9 mouse cellular contexts compared by ENCODE assay signal in genomic region chr5:88711128-88711527, GRCm38 (mm10). TPM values are rescaled to one million over a fixed set of nuclear protein-coding genes. Genes with fewer than 3 reads are reported as not detected.
DNase-seq lines count a peak whose midpoint lies in the region; ATAC-seq lines count a peak whose summit lies in the region.
"Had no signal": no experiment of that assay in that cellular context is flagged by ENCODE, and none has a peak within 500 bp of the region (broad histone marks: within the 10 kb centered on the region; RNA-seq: fewer than 3 reads in every experiment).

No protein-coding gene starts in this region.

- no peak for ATAC-seq in neural tube, embryonic 11.5 days (ENCODE audit: insufficient read depth, low FRiP score, low TSS enrichment)
- no peak for ATAC-seq in neural tube, embryonic 15.5 days (ENCODE audit: low FRiP score)
- ATAC-seq in lung, embryonic 16.5 days (ENCODE audit: low read depth) = peak; percentile 85

- no peak overlapping the region for H3K4me3 ChIP-seq in neural tube, embryonic 11.5 days (ENCODE audit: low read depth, low read length)
- H3K4me3 ChIP-seq in neural tube, embryonic 15.5 days (replicated peaks) = no peak overlapping the region
- H3K4me3 ChIP-seq in lung, embryonic 16.5 days (ENCODE audit: low read length) = no peak overlapping the region

- peak; percentile 36 for DNase-seq in heart, adult 11 months
- no peak for DNase-seq in heart, postnatal 10 days
- peak; percentile 13 for DNase-seq in neural tube, embryonic 11.5 days (ENCODE audit: low spot score)
- DNase-seq in MN1 (ENCODE audit: low spot score) = no peak
- no peak for DNase-seq in cerebellum, postnatal 14 days
- DNase-seq in spleen, adult 18-20 months = no peak
- DNase-seq: cerebellum, adult 9-11 months had no signal

- H3K27me3 ChIP-seq in neural tube, embryonic 11.5 days (ENCODE audit: control insufficient read depth, insufficient read depth, low read length) = no peaks in the 10 kb centered on the region
- H3K27me3 ChIP-seq in neural tube, embryonic 15.5 days (replicated peaks) = no peaks in the 10 kb centered on the region
- no peaks in the 10 kb centered on the region for H3K27me3 ChIP-seq in lung, embryonic 16.5 days (ENCODE audit: control insufficient read depth, insufficient read depth, low read depth, low read length)

- no peak overlapping the region for H3K27ac ChIP-seq in neural tube, embryonic 11.5 days (ENCODE audit: low read depth, low read length)
- no peak overlapping the region for H3K27ac ChIP-seq in neural tube, embryonic 15.5 days (replicated peaks)
- H3K27ac ChIP-seq in lung, embryonic 16.5 days (ENCODE audit: low read length) = no peak overlapping the region

- H3K4me1 ChIP-seq in neural tube, embryonic 11.5 days (ENCODE audit: control insufficient read depth, insufficient read depth, low read length) = no peaks in the 10 kb centered on the region
- H3K4me1 ChIP-seq in neural tube, embryonic 15.5 days = no peaks in the 10 kb centered on the region
- H3K4me1 ChIP-seq in lung, embryonic 16.5 days (replicated peaks; ENCODE audit: control insufficient read depth, insufficient read depth, low read length) = peaks cover 5% of the 10 kb centered on the region; the same call in 1 of the 2 replicates

- intact Hi-C loops in heart, postnatal 10 days (cut with DNase I) = loop anchor here (10.0 kb wide), 1 partner anchor 174 kb away; the partner anchor contains the start of gene Slc4a4

- no peak overlapping the region for H3K4me2 ChIP-seq in neural tube, embryonic 11.5 days (ENCODE audit: low read depth)
- H3K4me2 ChIP-seq in neural tube, embryonic 15.5 days = no peak overlapping the region
- no peak overlapping the region for H3K4me2 ChIP-seq in lung, embryonic 16.5 days (ENCODE audit: low read depth, low read length)

- no peaks in the 10 kb centered on the region for H3K9me3 ChIP-seq in neural tube, embryonic 11.5 days (ENCODE audit: control insufficient read depth, low read length)
- no peaks in the 10 kb centered on the region for H3K9me3 ChIP-seq in neural tube, embryonic 15.5 days (replicated peaks)
- no peaks in the 10 kb centered on the region for H3K9me3 ChIP-seq in lung, embryonic 16.5 days (ENCODE audit: control insufficient read depth, low read length)

- H3K9ac ChIP-seq in neural tube, embryonic 11.5 days (ENCODE audit: low read length) = no peak overlapping the region
- no peak overlapping the region for H3K9ac ChIP-seq in neural tube, embryonic 15.5 days (replicated peaks)
- no peak overlapping the region for H3K9ac ChIP-seq in lung, embryonic 16.5 days (ENCODE audit: low read length)

- H3K36me3 ChIP-seq in neural tube, embryonic 11.5 days (ENCODE audit: control insufficient read depth, insufficient read depth, low read length) = no peaks in the 10 kb centered on the region
- H3K36me3 ChIP-seq in neural tube, embryonic 15.5 days = no peaks in the 10 kb centered on the region
- H3K36me3 ChIP-seq in lung, embryonic 16.5 days (ENCODE audit: control insufficient read depth, insufficient read depth, low read length) = no peaks in the 10 kb centered on the region

RNA-seq across cellular contexts. Expression of gene Mob1b, which starts 9.5 kb away (rescaled TPM):
- total RNA-seq in heart, postnatal 10 days (2021) = 10 to 100 TPM; 52.2 to 57.3 TPM
- polyA plus RNA-seq in neural tube, embryonic 11.5 days (2014; fragmentation: Nextera tagmentation; extraction: Ambion mirVana) = 15.6 and 16.2 TPM in 2 replicates
- 7.8 and 8.3 TPM in 2 replicates for polyA plus RNA-seq in neural tube, embryonic 15.5 days (2015; fragmentation: Nextera tagmentation; extraction: Ambion mirVana)
- polyA plus RNA-seq in lung, embryonic 16.5 days (2015; fragmentation: Nextera tagmentation; extraction: Ambion mirVana) = 12.1 and 13.4 TPM in 2 replicates

RNA-seq across cellular contexts. Expression of gene Grsf1, which starts 35.2 kb away (rescaled TPM):
- total RNA-seq in heart, postnatal 10 days (2021) = 100 to 1,000 TPM; 197 to 201 TPM
- 105 and 108 TPM in 2 replicates for polyA plus RNA-seq in neural tube, embryonic 11.5 days (2014; fragmentation: Nextera tagmentation; extraction: Ambion mirVana)
- polyA plus RNA-seq in neural tube, embryonic 15.5 days (2015; fragmentation: Nextera tagmentation; extraction: Ambion mirVana) = 53.1 and 53.4 TPM in 2 replicates
- polyA plus RNA-seq in lung, embryonic 16.5 days (2015; fragmentation: Nextera tagmentation; extraction: Ambion mirVana) = 30.8 and 47.7 TPM in 2 replicates

RNA-seq across cellular contexts. Expression of gene Dck, which starts 53.7 kb away (rescaled TPM):
- 1 to 10 TPM; 7.6 to 7.8 TPM for total RNA-seq in heart, postnatal 10 days (2021)
- 118 and 119 TPM in 2 replicates for polyA plus RNA-seq in neural tube, embryonic 11.5 days (2014; fragmentation: Nextera tagmentation; extraction: Ambion mirVana)
- 41.8 and 50.2 TPM in 2 replicates for polyA plus RNA-seq in neural tube, embryonic 15.5 days (2015; fragmentation: Nextera tagmentation; extraction: Ambion mirVana)
- polyA plus RNA-seq in lung, embryonic 16.5 days (2015; fragmentation: Nextera tagmentation; extraction: Ambion mirVana) = 47.1 and 47.4 TPM in 2 replicates

Comparison
In these comparisons a context has a peak if more than half of its experiments do, and no peak if none do; other contexts are left out.
1. DNase-seq: peak in heart, adult 11 months (single experiment) and neural tube, embryonic 11.5 days (single experiment); none in heart, postnatal 10 days (0 of 2), MN1 (single experiment), cerebellum, postnatal 14 days (0 of 2) and spleen, adult 18-20 months (0 of 2).